Mouse (Mus musculus) spleen, postnatal 14 days (tissue): ENCODE measurements around the gene Tnrc6b.

Source experiments
- DNase-seq, 2 experiments: peaks; one replicate each; pipeline ENCODE4 v3.0.0; 2021 to 2022; ENCODE audit warnings: low spot score in 2 of 2

Tnrc6b gene

GRCm38 (mm10) chr15:80710608-80711363 is at the start of gene Tnrc6b:
TSS of gene Tnrc6b (plus strand) at chr15:80711313.
- DNase-seq, result peak; percentile 97

- no peak for DNase-seq
Measured at GRCm38 (mm10) chr15:80664444-80664843, 46.7 kb upstream of the Tnrc6b start.

GRCm38 (mm10) chr15:80671295-80672252 is 39.5 kb upstream of the Tnrc6b start, which contains the start of gene Fam83f:
TSS of gene Fam83f (plus strand) at chr15:80671847.
- DNase-seq, result peak in 1 of 2 experiments; percentile 37

GRCm38 (mm10) chr15:80672810-80673209 is 38.3 kb upstream of the Tnrc6b start:
- no peak for DNase-seq

GRCm38 (mm10) chr15:80673337-80674095 is 37.6 kb upstream of the Tnrc6b start:
- no peak for DNase-seq

GRCm38 (mm10) chr15:80674700-80675099 is 36.4 kb upstream of the Tnrc6b start:
- no peak for DNase-seq

GRCm38 (mm10) chr15:80679515-80680215 is 31.4 kb upstream of the Tnrc6b start:
- DNase-seq, result no peak

GRCm38 (mm10) chr15:80680347-80681030 is 30.6 kb upstream of the Tnrc6b start:
- no peak for DNase-seq

- peak in 1 of 2 experiments; percentile 28 for DNase-seq
Measured at GRCm38 (mm10) chr15:80681466-80681881, 29.6 kb upstream of the Tnrc6b start.

GRCm38 (mm10) chr15:80682343-80682742 is 28.8 kb upstream of the Tnrc6b start:
- DNase-seq, result no peak

GRCm38 (mm10) chr15:80683151-80683550 is 28.0 kb upstream of the Tnrc6b start:
- DNase-seq, result no peak

GRCm38 (mm10) chr15:80683990-80684389 is 27.1 kb upstream of the Tnrc6b start:
- DNase-seq, result no peak

GRCm38 (mm10) chr15:80684786-80685602 is 26.1 kb upstream of the Tnrc6b start:
- no peak for DNase-seq

GRCm38 (mm10) chr15:80685603-80685895 is 25.6 kb upstream of the Tnrc6b start:
- DNase-seq, result no peak

GRCm38 (mm10) chr15:80688536-80688935 is 22.6 kb upstream of the Tnrc6b start:
- DNase-seq, result no peak

- DNase-seq, result no peak
Measured at GRCm38 (mm10) chr15:80693492-80693891, 17.6 kb upstream of the Tnrc6b start.

GRCm38 (mm10) chr15:80694125-80694910 is 16.8 kb upstream of the Tnrc6b start:
- DNase-seq, result peak; percentile 46 to 73

GRCm38 (mm10) chr15:80697564-80697963 is 13.5 kb upstream of the Tnrc6b start:
- no peak for DNase-seq
